Mouse (Mus musculus) CH12.LX (cell line): ENCODE measurements around the gene Ap3d1. TPM values are rescaled to one million over a fixed set of nuclear protein-coding genes. Genes with fewer than 3 reads are reported as not detected.

Experiments
- DNase-seq: peaks from one replicate; pipeline ENCODE4 v3.0.0-alpha.2; 2013; ENCODE audit errors: extremely low read depth
- H3K27ac ChIP-seq: 2 replicates; pipeline ENCODE4 v1.5.1; 2012; ENCODE audit warnings: low read depth, mild to moderate bottlenecking, control low read depth, moderate library complexity; ENCODE audit not compliant: insufficient read depth
- H3K27me3 ChIP-seq: replicated peaks from 2 replicates; pipeline ENCODE3; 2012; ENCODE audit warnings: inconsistent platforms
- H3K36me3 ChIP-seq, 2 experiments: replicated peaks in 1 of 2; 2 replicates each; pipeline versions ENCODE3 to v1.6.1; 2012; ENCODE audit warnings: inconsistent platforms in 1 of 2, low read length in 1 of 2, mild to moderate bottlenecking in 1 of 2, mixed read lengths in 1 of 2, moderate library complexity in 1 of 2; ENCODE audit not compliant: control insufficient read depth in 1 of 2, insufficient read depth in 1 of 2
- H3K4me1 ChIP-seq, 2 experiments: 2 replicates each; pipeline ENCODE4 v1.6.1; 2012; ENCODE audit warnings: inconsistent platforms in 1 of 2, moderate library complexity in 1 of 2; ENCODE audit not compliant: insufficient read depth in 2 of 2, control insufficient read depth in 1 of 2
- H3K4me2 ChIP-seq: 2 replicates; pipeline ENCODE4 v1.6.1; 2012; ENCODE audit warnings: low read depth, mild to moderate bottlenecking, control low read depth; ENCODE audit not compliant: poor library complexity, insufficient read depth, severe bottlenecking
- H3K4me3 ChIP-seq, 3 experiments: fragments of 150-350 bp in 1 of 3; sonication (generic) in 1 of 3; replicated peaks in 1 of 3; 2 replicates each; pipeline versions ENCODE3 to v1.5.1; 2011 to 2012; ENCODE audit warnings: low read depth in 2 of 3, low read length in 2 of 3, mild to moderate bottlenecking in 2 of 3, moderate library complexity in 2 of 3, control low read depth in 1 of 3, improper control_type of control experiment in 1 of 3, inconsistent platforms in 1 of 3, mixed read lengths in 1 of 3; ENCODE audit not compliant: poor library complexity in 1 of 3
- H3K79me2 ChIP-seq: replicated peaks from 2 replicates; pipeline ENCODE4 v1.6.1; 2012; ENCODE audit warnings: mild to moderate bottlenecking, moderate library complexity; ENCODE audit not compliant: control insufficient read depth, poor library complexity, insufficient read depth, severe bottlenecking; ENCODE audit errors: extremely low read depth
- H3K9ac ChIP-seq: 2 replicates; pipeline ENCODE4 v1.6.1; 2012; ENCODE audit warnings: low read depth, mild to moderate bottlenecking, control low read depth, moderate library complexity; ENCODE audit not compliant: insufficient read depth
- H3K9me3 ChIP-seq: replicated peaks from 2 replicates; pipeline ENCODE3; 2012; ENCODE audit warnings: low read length, inconsistent platforms, mixed read lengths
- ELF1 ChIP-seq: IDR thresholded peaks from 2 replicates; pipeline ENCODE4 v1.6.1; 2014; ENCODE audit warnings: low read depth, mild to moderate bottlenecking, inconsistent platforms, low read length, improper control_type of control experiment
- ETS1 ChIP-seq: conservative IDR thresholded peaks from 2 replicates; pipeline ENCODE4 v1.6.1; 2012; ENCODE audit warnings: low read depth, mild to moderate bottlenecking, inconsistent platforms, low read length, improper control_type of control experiment, moderate library complexity
- IRF4 ChIP-seq: IDR thresholded peaks from 2 replicates; pipeline ENCODE4 v1.6.1; 2014; ENCODE audit warnings: low read depth, mild to moderate bottlenecking, inconsistent platforms, low read length, improper control_type of control experiment
- JUND ChIP-seq: conservative IDR thresholded peaks from 2 replicates; pipeline ENCODE4 v1.6.1; 2011; ENCODE audit warnings: low read depth, low read length, improper control_type of control experiment
- KAT2A ChIP-seq: IDR thresholded peaks from 2 replicates; pipeline ENCODE4 v1.6.1; 2012; ENCODE audit warnings: low read length, improper control_type of control experiment, inconsistent platforms; ENCODE audit not compliant: insufficient replicate concordance
- MAX ChIP-seq: IDR thresholded peaks from 2 replicates; pipeline ENCODE4 v1.6.1; 2011; ENCODE audit warnings: low read length, improper control_type of control experiment
- MAZ ChIP-seq: IDR thresholded peaks from 2 replicates; pipeline ENCODE4 v1.6.1; 2012; ENCODE audit warnings: low read depth, mild to moderate bottlenecking, inconsistent platforms, low read length, improper control_type of control experiment, moderate library complexity
- MEF2A ChIP-seq: IDR thresholded peaks from 2 replicates; pipeline ENCODE4 v1.6.1; 2014; ENCODE audit warnings: low read depth, mild to moderate bottlenecking, inconsistent platforms, low read length, improper control_type of control experiment, borderline replicate concordance
- NELFE ChIP-seq: IDR thresholded peaks from 2 replicates; pipeline ENCODE4 v1.6.1; 2011; ENCODE audit warnings: low read depth, low read length, improper control_type of control experiment
- NRF1 ChIP-seq: IDR thresholded peaks from 2 replicates; pipeline ENCODE4 v1.6.1; 2014; ENCODE audit warnings: low read depth, mild to moderate bottlenecking, inconsistent platforms, low read length, improper control_type of control experiment, moderate library complexity
- POLR2A ChIP-seq: IDR thresholded peaks from 2 replicates; pipeline ENCODE4 v1.6.1; 2011; ENCODE audit warnings: low read depth, mild to moderate bottlenecking, improper control_type of control experiment, low read length
- POLR2AphosphoS2 ChIP-seq: IDR thresholded peaks from 2 replicates; pipeline ENCODE4 v1.6.1; 2011; ENCODE audit warnings: low read depth, low read length, improper control_type of control experiment
- RAD21 ChIP-seq: IDR thresholded peaks from 2 replicates; pipeline ENCODE4 v1.6.1; 2011; ENCODE audit warnings: low read depth, mild to moderate bottlenecking, low read length, improper control_type of control experiment, moderate library complexity
- SIN3A ChIP-seq: IDR thresholded peaks from 2 replicates; pipeline ENCODE4 v1.6.1; 2012; ENCODE audit warnings: low read length, improper control_type of control experiment, inconsistent platforms
- SMC3 ChIP-seq: IDR thresholded peaks from 2 replicates; pipeline ENCODE4 v1.6.1; 2011; ENCODE audit warnings: low read depth, low read length, improper control_type of control experiment
- TBP ChIP-seq: conservative IDR thresholded peaks from 2 replicates; pipeline ENCODE4 v1.6.1; 2011; ENCODE audit warnings: low read depth, low read length, improper control_type of control experiment
- TCF12 ChIP-seq: IDR thresholded peaks from 2 replicates; pipeline ENCODE4 v1.6.1; 2014; ENCODE audit warnings: low read depth, mild to moderate bottlenecking, inconsistent platforms, low read length, improper control_type of control experiment
- USF1 ChIP-seq: IDR thresholded peaks from 2 replicates; pipeline ENCODE4 v1.6.1; 2014; ENCODE audit warnings: low read depth, mild to moderate bottlenecking, inconsistent platforms, low read length, improper control_type of control experiment
- ZKSCAN1 ChIP-seq: IDR thresholded peaks from 2 replicates; pipeline ENCODE4 v1.6.1; 2012; ENCODE audit warnings: low read depth, inconsistent platforms, low read length, improper control_type of control experiment, borderline replicate concordance
- ZMIZ1 ChIP-seq: IDR thresholded peaks from 2 replicates; pipeline ENCODE4 v1.6.1; 2012; ENCODE audit warnings: low read depth, mild to moderate bottlenecking, inconsistent platforms, low read length, improper control_type of control experiment
- ZNF384 ChIP-seq: IDR thresholded peaks from 2 replicates; pipeline ENCODE4 v1.6.1; 2012; ENCODE audit warnings: low read depth, low read length, improper control_type of control experiment, inconsistent platforms
- dilution Hi-C: fragments of 300-500 bp; cut with MboI; formaldehyde crosslinking; loops from 2 replicates; pipeline ENCODE4 v1.14.3; 2020; ENCODE audit warnings: low sequenced_read_pairs; ENCODE audit not compliant: extremely low pct_unique_long_range_greater_than_20kb, extremely low pct_ligation_motif_present
- in situ Hi-C: fragments of 300-500 bp; cut with MboI; formaldehyde crosslinking; loops from 3 replicates; pipeline ENCODE4 v1.14.3; 2019; ENCODE audit warnings: low sequenced_read_pairs, low pct_ligation_motif_present, low pct_unique_long_range_greater_than_20kb, mixed read lengths
- polyA plus RNA-seq: library from polyadenylated mRNA; unstranded; fragments of >175 nt; gene quantifications from 2 replicates; pipeline ENCODE4 v1.2.1, GENCODE M21; 2012; ENCODE audit warnings: low read depth; ENCODE audit not compliant: insufficient read length
- total RNA-seq, 2 experiments: library from RNA; depleted of rRNA; stranded (reverse); fragments of 300-350 nt in 1 of 2; fragments of >200 nt in 1 of 2; gene quantifications; 2 replicates each; pipeline ENCODE4 v1.2.3; 2012 to 2014

The Ap3d1 gene
- total and polyA plus RNA-seq, 3 experiments = 28.4 to 57.0 (median 49.4) TPM

- peaks cover 10% of the 10 kb centered on the region for H3K79me2 ChIP-seq
- no peak overlapping the region for H3K27ac ChIP-seq
- TF ChIP-seq ZKSCAN1 = no peak
- no peak for TF ChIP-seq MAX
- no peak for TF ChIP-seq TBP
- TF ChIP-seq POLR2AphosphoS2 = no peak
- no peak for TF ChIP-seq IRF4
- no peak for TF ChIP-seq NRF1
- TF ChIP-seq MAZ = no peak
- TF ChIP-seq SMC3 = no peak
- H3K4me1 ChIP-seq = 0 out of 4 replicates have a peak, but pooled peaks cover 0 to under 1% of the 10 kb centered on the region in 2 experiments
- dilution Hi-C loops (no loop called here), in situ Hi-C loops (no loop called here)
- H3K4me3 ChIP-seq = no peak overlapping the region
- no peaks in the 10 kb centered on the region for H3K27me3 ChIP-seq
- H3K36me3 ChIP-seq = peaks cover 87 to 93% of the 10 kb centered on the region in 2 experiments
- DNase-seq = no peak
- no peak overlapping the region for H3K4me2 ChIP-seq
- H3K9ac ChIP-seq = no peak overlapping the region
- H3K9me3 ChIP-seq = no peaks in the 10 kb centered on the region
These were observed 14.5 kb downstream of the Ap3d1 start for GRCm38 (mm10) chr10:80727369-80728127.

- Histone ChIP-seq H3K9me3 (no peaks in the 10 kb centered on the region), H3K4me3 (no peak overlapping the region), H3K36me3 (peaks cover 95 to 98% of the 10 kb centered on the region in 2 experiments), H3K4me1 (no peaks in the 10 kb centered on the region), H3K4me2 (no peak overlapping the region), H3K79me2 (no peaks in the 10 kb centered on the region), H3K9ac (no peak overlapping the region), H3K27ac (no peak overlapping the region)
- dilution Hi-C loops = no loop called here
- no peak for DNase-seq
- in situ Hi-C loops = no loop called here
- no peak for TF ChIP-seq SIN3A
- TF ChIP-seq MEF2A = no peak
- TF ChIP-seq KAT2A = no peak
- TF ChIP-seq ELF1 = no peak
- no peak for TF ChIP-seq NELFE
- no peak for TF ChIP-seq RAD21
- TF ChIP-seq ZNF384 = no peak
- no peak for TF ChIP-seq POLR2A
- TF ChIP-seq TCF12 = no peak
- TF ChIP-seq ETS1 = no peak
- no peak for TF ChIP-seq MAX
- no peak for TF ChIP-seq USF1
- no peak for TF ChIP-seq JUND
- no peak for TF ChIP-seq ZMIZ1
- no peak for TF ChIP-seq TBP
- TF ChIP-seq, all 38 proteins: peak for 0
- H3K27me3 ChIP-seq = no peaks in the 10 kb centered on the region
These were observed 24.8 kb downstream of the Ap3d1 start for GRCm38 (mm10) chr10:80717281-80717680.
